Mouse (Mus musculus): Measurements from ENCODE around the gene Duxf3.
"Not testable (repeated sequence)": the region's sequence is repeated elsewhere in the genome, so short reads cannot be mapped to it uniquely, and the experiment has no call there.

Gene Duxf3

DNA sequence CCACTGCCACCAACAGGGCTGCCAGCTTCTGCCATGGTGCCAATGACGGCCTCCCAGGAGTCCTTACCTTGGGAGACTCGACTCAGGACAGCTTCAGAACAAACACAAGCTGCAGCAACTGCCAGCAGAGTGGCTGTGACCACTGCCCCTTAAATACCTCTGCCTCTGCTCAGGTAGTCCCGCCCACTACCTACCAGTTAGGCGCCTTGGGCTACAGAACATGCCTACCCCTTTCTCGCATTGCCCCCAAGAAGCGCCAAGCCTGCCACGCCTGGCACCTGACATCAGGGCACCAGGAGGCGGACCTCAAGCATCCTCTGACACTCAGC is at the start of gene Duxf3:
Gene Duxf3, minus strand, starts transcription at position 35 of the 329 bp plus-strand sequence.
- not testable (repeated sequence) for DNase-seq (ENCODE audit: low read depth, low spot score)

- DNase-seq (ENCODE audit: low read depth, low spot score) = no peak
These were observed 49.8 kb upstream of the Duxf3 start for GRCm38 (mm10) chr10:58282238-58282637.

DNA sequence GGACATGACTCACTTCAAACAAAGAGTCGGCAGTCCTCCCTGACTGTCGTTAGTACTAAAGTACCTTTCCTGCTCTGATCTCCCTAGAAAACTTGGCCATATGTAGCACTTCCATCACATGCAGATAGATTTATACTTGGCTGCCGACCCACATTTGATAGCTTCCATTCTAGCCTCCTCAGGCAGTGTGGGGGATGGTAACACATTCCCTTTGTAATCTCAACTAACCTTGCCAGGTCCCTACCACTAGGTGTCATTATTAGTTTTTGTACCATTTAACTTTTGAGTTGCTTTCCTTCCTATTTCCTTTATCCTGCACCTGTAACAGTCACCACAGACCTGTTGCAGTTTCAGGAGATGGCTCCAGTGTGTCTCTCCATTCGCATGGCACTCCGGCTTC is 26.0 kb upstream of the Duxf3 start:
- peak; percentile 58 for DNase-seq (ENCODE audit: low read depth, low spot score)

GRCm38 (mm10) chr10:58255954-58256353 is 23.5 kb upstream of the Duxf3 start:
- DNase-seq (ENCODE audit: low read depth, low spot score) = no peak

GRCm38 (mm10) chr10:58255213-58255892 is 22.9 kb upstream of the Duxf3 start, which contains the start of gene Gcc2:
TSS of gene Gcc2 (plus strand) at chr10:58255497.
- peak; percentile 94 for DNase-seq (ENCODE audit: low read depth, low spot score)

DNA sequence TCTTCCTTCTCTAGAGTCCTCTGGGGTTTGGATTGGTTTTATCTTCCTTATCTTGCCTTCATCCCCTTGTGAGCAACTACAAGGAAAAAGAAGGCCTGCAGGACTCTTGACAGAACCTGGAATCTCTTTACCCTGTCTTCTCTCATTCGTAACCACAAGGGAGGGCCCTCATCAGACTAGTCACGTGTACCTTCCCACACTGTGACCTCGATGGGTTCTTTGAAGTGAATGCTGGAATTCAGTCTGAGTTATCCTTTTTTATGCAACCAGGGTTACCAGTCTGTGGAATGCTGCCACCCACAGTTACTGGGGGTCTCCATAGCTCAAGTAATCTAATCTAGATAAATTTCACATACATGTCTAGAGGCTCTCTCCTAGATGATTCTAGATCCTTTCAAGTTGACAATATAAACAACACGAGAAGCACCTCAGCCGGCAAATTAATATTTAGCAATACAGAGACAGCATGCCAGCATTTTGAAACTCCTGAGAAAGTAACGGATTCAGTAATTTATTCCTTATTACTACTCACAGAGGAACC is 22.2 kb upstream of the Duxf3 start:
- DNase-seq (ENCODE audit: low read depth, low spot score) = no peak

DNA sequence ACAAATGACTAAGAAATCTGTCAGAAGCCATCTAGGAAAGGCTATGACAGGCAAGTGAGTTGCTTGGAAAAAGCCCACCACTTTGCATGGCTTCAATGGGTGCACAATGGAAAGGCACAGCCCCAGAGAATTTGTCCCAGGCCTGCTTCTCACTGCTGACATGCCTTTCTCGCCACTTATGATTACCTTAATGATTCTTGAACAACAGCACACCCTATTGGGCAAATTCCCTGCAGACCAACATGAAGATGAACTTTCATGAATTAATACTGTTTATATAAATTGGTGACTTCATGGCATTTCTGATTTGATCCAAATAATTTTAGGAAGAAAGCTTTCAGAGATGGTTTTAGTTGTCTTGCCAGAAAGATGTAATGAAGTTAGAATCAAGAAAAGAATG is 17.1 kb upstream of the Duxf3 start:
- DNase-seq (ENCODE audit: low read depth, low spot score) = peak; percentile 26

- DNase-seq (ENCODE audit: low read depth, low spot score) = peak; percentile 46
These were observed 6.7 kb upstream of the Duxf3 start for GRCm38 (mm10) chr10:58238984-58239740.

DNA sequence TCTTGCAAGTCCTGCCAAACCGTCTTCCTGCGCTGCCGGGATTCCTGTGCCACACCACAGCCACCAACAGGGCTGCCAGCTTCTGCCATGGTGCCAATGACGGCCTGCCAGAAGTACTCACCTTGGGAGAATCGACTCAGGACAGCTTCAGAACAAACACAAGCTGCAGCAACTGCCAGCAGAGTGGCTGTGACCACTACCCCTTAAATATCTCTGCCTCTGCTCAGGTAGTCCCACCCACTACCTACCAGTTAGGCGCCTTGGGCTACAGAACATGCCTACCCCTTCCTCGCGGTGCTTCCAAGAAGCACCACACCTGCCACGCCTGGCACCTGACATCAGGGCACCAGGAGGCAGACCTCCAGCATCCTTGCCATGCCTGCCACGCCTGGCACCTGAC is 4.1 kb upstream of the Duxf3 start, which contains the start of gene Gm4981:
Gene Gm4981, minus strand, starts transcription at position 89 of the 400 bp plus-strand sequence.
- DNase-seq (ENCODE audit: low read depth, low spot score) = no peak

GRCm38 (mm10) chr10:58234985-58235384 is 2.5 kb upstream of the Duxf3 start:
- not testable (repeated sequence) for DNase-seq (ENCODE audit: low read depth, low spot score)

GRCm38 (mm10) chr10:58233740-58234121 is 1.3 kb upstream of the Duxf3 start:
- not testable (repeated sequence) for DNase-seq (ENCODE audit: low read depth, low spot score)

DNA sequence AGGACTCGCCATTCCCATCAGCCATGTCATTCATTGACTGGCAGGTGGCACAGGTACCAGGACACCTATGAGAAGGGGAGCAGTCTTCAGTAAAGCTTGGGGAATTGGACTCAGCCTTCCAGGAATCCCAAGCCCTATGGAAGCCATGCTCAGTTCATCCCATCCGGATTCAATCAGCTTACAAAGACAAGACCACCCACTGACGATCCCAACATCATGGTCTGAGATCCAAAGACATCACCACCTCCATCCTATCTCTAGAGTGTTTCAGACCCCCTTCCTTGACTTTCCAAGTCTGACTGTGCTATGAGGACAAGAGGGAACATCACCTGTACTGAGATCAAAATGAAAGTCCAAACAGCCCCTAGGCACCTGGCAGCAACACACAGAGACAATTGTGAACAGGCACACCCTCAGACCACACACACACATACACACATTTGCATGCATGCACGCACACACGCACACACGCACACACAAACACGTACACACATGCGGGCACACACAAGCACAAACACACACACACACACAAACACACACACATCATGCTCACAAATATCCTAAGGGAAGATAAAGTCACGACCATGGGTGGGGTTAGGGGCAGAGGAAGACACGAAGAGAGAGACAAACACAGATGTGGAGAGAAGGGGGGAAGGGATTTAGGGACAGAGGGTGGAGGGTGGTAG is 722 bp upstream of the Duxf3 start:
- not testable (repeated sequence) for DNase-seq (ENCODE audit: low read depth, low spot score)

DNA sequence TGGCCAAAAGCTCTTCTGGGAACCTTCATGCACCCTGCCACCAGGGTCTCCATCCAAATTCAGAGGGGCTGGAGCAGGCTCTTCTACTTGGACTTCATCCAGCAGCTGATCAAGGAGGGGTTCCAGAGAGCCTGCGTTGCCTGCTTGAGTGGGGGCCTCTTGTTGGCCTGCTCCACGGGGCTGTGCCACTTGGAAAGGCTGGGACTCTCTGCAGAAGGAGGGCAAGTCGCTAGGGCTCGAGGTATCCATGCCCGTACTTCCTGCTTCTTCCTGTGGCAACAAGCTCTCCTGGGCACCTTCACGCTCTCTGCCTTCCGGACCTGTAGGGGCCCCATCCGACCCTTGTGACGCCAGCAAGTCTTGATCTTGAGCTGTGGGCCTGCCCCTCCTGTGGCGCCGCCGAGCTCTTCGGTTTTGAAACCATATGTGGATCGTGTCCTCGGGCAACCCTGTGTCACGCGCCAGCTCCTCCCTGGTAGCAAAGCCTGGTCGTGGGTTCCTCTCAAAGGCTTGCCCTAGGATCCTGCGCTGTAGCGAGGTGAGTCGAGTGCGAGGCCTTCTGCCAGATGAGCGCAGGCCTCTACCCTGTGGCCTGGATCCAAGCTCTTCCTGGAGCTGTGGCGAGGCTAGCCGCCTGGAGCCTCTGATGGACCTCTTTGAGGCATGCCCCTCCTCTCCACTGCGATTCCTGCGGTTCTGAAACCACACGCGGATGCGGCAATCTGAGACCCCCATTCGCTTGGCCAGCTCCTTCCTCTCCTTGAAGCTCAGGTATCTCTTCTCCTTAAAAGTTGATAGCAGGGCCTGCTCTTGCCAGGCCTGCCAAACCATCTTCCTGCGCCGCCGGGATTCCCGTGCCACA is 465 bp downstream of the Duxf3 start:
- peak; percentile 70 for DNase-seq (ENCODE audit: low read depth, low spot score)

- DNase-seq (ENCODE audit: low read depth, low spot score) = peak; percentile 42
These were observed 1.4 kb downstream of the Duxf3 start for GRCm38 (mm10) chr10:58231088-58231487.

- DNase-seq (ENCODE audit: low read depth, low spot score) = not testable (repeated sequence)
These were observed 2.5 kb downstream of the Duxf3 start for GRCm38 (mm10) chr10:58230021-58230420.

DNA sequence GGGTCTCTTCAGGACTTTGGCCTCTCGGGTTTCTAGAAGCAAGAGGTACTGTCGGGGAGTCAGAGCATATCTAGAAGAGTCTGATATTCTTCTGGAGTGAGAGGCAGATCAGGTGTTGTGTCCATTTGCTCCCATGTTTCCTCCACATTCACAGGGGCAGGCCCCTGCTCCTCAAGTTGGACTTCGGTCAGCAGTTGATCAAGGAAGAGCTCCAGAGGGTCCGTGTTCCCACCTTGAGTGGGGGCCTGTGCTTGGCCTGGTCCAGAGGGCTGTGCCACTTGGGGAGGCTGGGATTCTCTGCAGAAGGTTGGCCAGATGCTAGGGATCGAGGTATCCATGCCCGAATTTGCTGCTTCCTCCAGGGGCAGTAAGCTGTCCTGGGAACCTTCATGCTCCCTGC is 4.7 kb downstream of the Duxf3 start:
- DNase-seq (ENCODE audit: low read depth, low spot score) = not testable (repeated sequence)

GRCm38 (mm10) chr10:58226357-58226756 is 6.1 kb downstream of the Duxf3 start:
- peak; percentile 52 for DNase-seq (ENCODE audit: low read depth, low spot score)

- peak; percentile 58 for DNase-seq (ENCODE audit: low read depth, low spot score)
These were observed 7.4 kb downstream of the Duxf3 start, which contains the start of gene AW822073 for GRCm38 (mm10) chr10:58224827-58225785. TSS of gene AW822073 (minus strand) at chr10:58224930.

DNA sequence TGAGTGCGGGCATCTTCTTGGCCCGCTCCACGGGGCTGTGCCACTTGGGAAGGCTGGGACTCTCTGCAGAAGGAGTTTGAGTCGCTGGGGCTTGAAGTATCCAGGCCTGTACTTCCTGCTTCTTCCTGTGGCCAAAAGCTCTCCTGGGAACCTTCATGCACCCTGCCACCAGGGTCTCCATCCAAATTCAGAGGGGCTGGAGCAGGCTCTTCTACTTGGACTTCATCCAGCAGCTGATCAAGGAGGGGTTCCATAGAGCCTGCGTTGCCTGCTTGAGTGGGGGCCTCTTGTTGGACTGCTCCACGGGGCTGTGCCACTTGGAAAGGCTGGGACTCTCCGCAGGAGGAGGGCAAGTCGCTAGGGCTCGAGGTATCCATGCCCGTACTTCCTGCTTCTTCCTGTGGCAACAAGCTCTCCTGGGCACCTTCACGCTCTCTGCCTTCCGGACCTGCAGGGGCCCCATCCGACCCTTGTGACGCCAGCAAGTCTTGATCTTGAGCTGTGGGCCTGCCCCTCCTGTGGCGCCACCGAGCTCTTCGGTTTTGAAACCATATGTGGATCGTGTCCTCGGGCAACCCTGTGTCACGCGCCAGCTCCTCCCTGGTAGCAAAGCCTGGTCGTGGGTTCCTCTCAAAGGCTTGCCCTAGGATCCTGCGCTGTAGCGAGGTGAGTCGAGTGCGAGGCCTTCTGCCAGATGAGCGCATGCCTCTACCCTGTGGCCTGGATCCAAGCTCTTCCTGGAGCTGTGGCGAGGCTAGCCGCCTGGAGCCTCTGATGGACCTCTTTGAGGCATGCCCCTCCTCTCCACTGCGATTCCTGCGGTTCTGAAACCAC is 8.3 kb downstream of the Duxf3 start:
- DNase-seq (ENCODE audit: low read depth, low spot score) = peak; percentile 62
